Mouse (Mus musculus): ENCODE measurements around the gene Cdca4. TPM values are rescaled to one million over a fixed set of nuclear protein-coding genes. Genes with fewer than 3 reads are reported as not detected.

Cdca4 gene
- polyA plus RNA-seq, 1 experiment: 10.3 TPM

DNA sequence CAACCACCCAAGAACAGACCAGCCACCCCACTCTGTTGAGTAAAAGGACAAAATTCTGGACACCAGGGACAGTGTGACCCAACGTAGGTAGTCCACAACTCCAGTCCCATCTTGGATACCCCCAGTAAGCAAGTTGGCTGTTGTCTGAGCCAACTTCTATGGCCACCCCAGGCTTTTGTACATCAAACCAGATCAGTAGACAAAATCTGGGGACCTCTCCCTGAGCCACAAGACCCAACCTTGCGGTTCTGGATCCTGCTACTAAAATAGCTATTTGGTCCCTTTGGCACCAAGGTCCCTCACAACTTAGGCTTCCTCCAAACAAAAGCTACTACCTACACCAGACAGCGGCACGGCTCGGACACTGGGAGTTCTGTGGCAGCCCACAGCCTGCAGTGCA lies 34.2 kb downstream of the Cdca4 start:
- H3K4me3 ChIP-seq (ENCODE audit: insufficient read depth, low read depth, low read length): no peak overlapping the region
- DNase-seq: no peak

GRCm38 (mm10) chr12:112794356-112794816 lies 34.8 kb downstream of the Cdca4 start:
- no peak overlapping the region for H3K4me3 ChIP-seq (ENCODE audit: insufficient read depth, low read depth, low read length)

More for the DNA sequence above, 34.2 kb downstream of the Cdca4 start:
- Histone ChIP-seq H3K36me3 (ENCODE audit: control insufficient read depth, insufficient read depth, low read length) (no peaks in the 10 kb centered on the region), H3K27me3 (replicated peaks; ENCODE audit: control insufficient read depth, insufficient read depth, low read length) (no peaks in the 10 kb centered on the region), H3K27ac (ENCODE audit: insufficient read depth, low read depth, low read length) (no peak overlapping the region), H3K4me1 (ENCODE audit: control insufficient read depth, insufficient read depth, low read length) (0 out of 2 replicates have a peak, but pooled peaks cover 3% of the 10 kb centered on the region)
- TF ChIP-seq CTCF (conservative IDR thresholded peaks at IDR 0.05; ENCODE audit: insufficient read depth, insufficient read length, low read depth, low read length) (no peak), POLR2A (IDR thresholded peaks at IDR 0.05; ENCODE audit: low read depth, low read length) (no peak)
- 90% methylated on average over 5 of the region's 5 CpGs for WGBS

DNA sequence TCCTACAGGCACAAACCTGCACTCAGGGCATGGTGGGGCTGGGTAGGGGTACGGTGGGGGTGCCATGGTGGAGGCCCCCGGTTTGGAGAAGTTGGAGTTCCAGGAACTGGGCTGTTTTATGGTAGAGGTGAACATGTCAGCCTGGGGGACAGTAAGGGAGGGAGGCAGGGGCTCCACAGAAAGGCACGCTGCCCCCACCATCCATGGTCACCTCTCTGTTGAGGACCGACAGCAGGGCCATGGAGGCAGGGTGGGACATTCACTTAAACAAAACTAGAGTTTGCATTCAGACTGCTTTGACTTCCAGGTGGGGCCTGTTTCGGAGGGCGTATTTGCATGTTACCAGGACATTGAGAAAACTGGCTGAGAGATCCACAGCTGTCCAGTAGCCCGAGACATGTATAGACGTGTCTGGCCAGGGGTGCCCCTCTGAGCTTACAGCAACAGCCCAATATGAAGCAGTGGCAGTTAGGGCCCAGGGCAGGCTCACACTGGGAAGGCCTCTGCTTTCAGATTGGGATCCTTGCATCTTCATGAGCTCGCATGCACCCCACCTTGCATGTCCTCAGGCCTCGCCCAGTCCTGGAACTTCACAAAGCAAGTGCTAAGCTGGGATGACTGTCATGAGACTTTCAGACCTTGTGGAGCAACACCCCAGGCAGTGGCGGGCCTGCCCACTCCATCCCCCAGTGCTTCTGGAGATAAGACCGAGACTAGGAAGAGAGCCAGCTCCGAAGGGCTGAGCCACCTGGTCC lies 35.4 kb downstream of the Cdca4 start:
- Histone ChIP-seq H3K36me3 (ENCODE audit: control insufficient read depth, insufficient read depth, low read length) (no peaks in the 10 kb centered on the region), H3K27ac (ENCODE audit: insufficient read depth, low read depth, low read length) (no peak overlapping the region), H3K4me3 (ENCODE audit: insufficient read depth, low read depth, low read length) (no peak overlapping the region), H3K27me3 (replicated peaks; ENCODE audit: control insufficient read depth, insufficient read depth, low read length) (no peaks in the 10 kb centered on the region), H3K4me1 (ENCODE audit: control insufficient read depth, insufficient read depth, low read length) (0 out of 2 replicates have a peak, but pooled peaks cover 3% of the 10 kb centered on the region)
- no peak for DNase-seq
- 81% methylated on average over 13 of the region's 13 CpGs for WGBS
- TF ChIP-seq POLR2A (IDR thresholded peaks at IDR 0.05; ENCODE audit: low read depth, low read length): no peak
- TF ChIP-seq CTCF (conservative IDR thresholded peaks at IDR 0.05; ENCODE audit: insufficient read depth, insufficient read length, low read depth, low read length): no peak

More at GRCm38 (mm10) chr12:112794356-112794816, 34.8 kb downstream of the Cdca4 start:
- 0 out of 2 replicates have a peak, but pooled peaks cover 3% of the 10 kb centered on the region for H3K4me1 ChIP-seq (ENCODE audit: control insufficient read depth, insufficient read depth, low read length)
- TF ChIP-seq POLR2A (IDR thresholded peaks at IDR 0.05; ENCODE audit: low read depth, low read length): no peak
- TF ChIP-seq CTCF (conservative IDR thresholded peaks at IDR 0.05; ENCODE audit: insufficient read depth, insufficient read length, low read depth, low read length): no peak
- no peaks in the 10 kb centered on the region for H3K27me3 ChIP-seq (replicated peaks; ENCODE audit: control insufficient read depth, insufficient read depth, low read length)
- H3K36me3 ChIP-seq (ENCODE audit: control insufficient read depth, insufficient read depth, low read length): no peaks in the 10 kb centered on the region
- DNase-seq: no peak
- 31% methylated on average over 7 of the region's 7 CpGs for WGBS
- H3K27ac ChIP-seq (ENCODE audit: insufficient read depth, low read depth, low read length): no peak overlapping the region

DNA sequence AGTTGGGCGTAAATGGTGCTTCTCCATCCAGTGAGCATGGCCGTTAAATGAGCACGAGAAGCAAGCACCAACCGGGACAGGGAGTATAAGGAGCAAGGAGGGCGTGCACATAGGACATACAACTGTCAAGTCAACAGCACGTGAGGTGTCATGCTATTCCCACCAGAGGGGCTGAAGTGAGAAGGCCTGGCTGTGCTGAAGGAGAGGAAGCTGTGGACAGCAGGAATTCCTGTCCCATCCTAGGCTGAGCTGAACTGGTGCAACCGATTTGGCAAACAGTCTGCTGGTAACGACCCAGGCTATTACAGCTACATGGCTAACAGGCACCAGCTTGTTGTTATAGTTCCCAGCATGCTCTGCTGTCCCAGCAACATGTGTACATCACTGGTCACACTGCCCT lies 38.2 kb downstream of the Cdca4 start:
- Histone ChIP-seq H3K27me3 (replicated peaks; ENCODE audit: control insufficient read depth, insufficient read depth, low read length) (no peaks in the 10 kb centered on the region), H3K4me3 (ENCODE audit: insufficient read depth, low read depth, low read length) (no peak overlapping the region), H3K36me3 (ENCODE audit: control insufficient read depth, insufficient read depth, low read length) (no peaks in the 10 kb centered on the region), H3K27ac (ENCODE audit: insufficient read depth, low read depth, low read length) (no peak overlapping the region), H3K4me1 (ENCODE audit: control insufficient read depth, insufficient read depth, low read length) (no peaks in the 10 kb centered on the region)
- TF ChIP-seq CTCF (conservative IDR thresholded peaks at IDR 0.05; ENCODE audit: insufficient read depth, insufficient read length, low read depth, low read length) (no peak), POLR2A (IDR thresholded peaks at IDR 0.05; ENCODE audit: low read depth, low read length) (no peak)
- peak; percentile 29 for DNase-seq
- WGBS: 42% methylated on average over 8 of the region's 8 CpGs

GRCm38 (mm10) chr12:112774481-112774880 lies 54.7 kb downstream of the Cdca4 start:
- 91% methylated on average over 10 of the region's 10 CpGs for WGBS
- Histone ChIP-seq H3K4me1 (ENCODE audit: control insufficient read depth, insufficient read depth, low read length) (no peaks in the 10 kb centered on the region), H3K4me3 (ENCODE audit: insufficient read depth, low read depth, low read length) (no peak overlapping the region), H3K27me3 (replicated peaks; ENCODE audit: control insufficient read depth, insufficient read depth, low read length) (no peaks in the 10 kb centered on the region), H3K27ac (ENCODE audit: insufficient read depth, low read depth, low read length) (no peak overlapping the region), H3K36me3 (ENCODE audit: control insufficient read depth, insufficient read depth, low read length) (no peaks in the 10 kb centered on the region)
- no peak for DNase-seq
- TF ChIP-seq CTCF (conservative IDR thresholded peaks at IDR 0.05; ENCODE audit: insufficient read depth, insufficient read length, low read depth, low read length) (no peak), POLR2A (IDR thresholded peaks at IDR 0.05; ENCODE audit: low read depth, low read length) (no peak)

DNA sequence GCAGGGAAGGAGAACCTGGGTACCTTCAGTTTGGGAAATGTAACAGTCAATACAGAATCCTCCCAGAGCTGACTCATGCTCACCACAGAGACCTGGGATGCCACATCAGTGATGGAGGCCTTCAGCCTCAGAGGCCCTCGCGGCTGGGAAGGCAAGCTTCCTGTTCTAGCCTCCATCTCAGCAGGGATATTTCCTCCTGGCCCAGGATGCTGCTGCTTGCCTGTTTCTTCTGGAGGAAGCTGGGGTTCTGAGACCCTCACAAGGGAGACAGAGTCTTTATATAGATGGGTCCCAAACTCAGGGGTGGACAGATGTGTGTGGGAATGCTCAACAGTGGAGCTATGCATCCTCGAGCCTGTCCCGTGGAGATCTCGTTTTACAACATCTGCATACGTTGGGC lies 55.2 kb downstream of the Cdca4 start:
- DNase-seq: no peak
- Histone ChIP-seq H3K36me3 (ENCODE audit: control insufficient read depth, insufficient read depth, low read length) (no peaks in the 10 kb centered on the region), H3K4me3 (ENCODE audit: insufficient read depth, low read depth, low read length) (no peak overlapping the region), H3K27me3 (replicated peaks; ENCODE audit: control insufficient read depth, insufficient read depth, low read length) (no peaks in the 10 kb centered on the region), H3K4me1 (ENCODE audit: control insufficient read depth, insufficient read depth, low read length) (no peaks in the 10 kb centered on the region), H3K27ac (ENCODE audit: insufficient read depth, low read depth, low read length) (no peak overlapping the region)
- WGBS: 79% methylated on average over 6 of the region's 6 CpGs
- TF ChIP-seq POLR2A (IDR thresholded peaks at IDR 0.05; ENCODE audit: low read depth, low read length) (no peak), CTCF (conservative IDR thresholded peaks at IDR 0.05; ENCODE audit: insufficient read depth, insufficient read length, low read depth, low read length) (no peak)

DNA sequence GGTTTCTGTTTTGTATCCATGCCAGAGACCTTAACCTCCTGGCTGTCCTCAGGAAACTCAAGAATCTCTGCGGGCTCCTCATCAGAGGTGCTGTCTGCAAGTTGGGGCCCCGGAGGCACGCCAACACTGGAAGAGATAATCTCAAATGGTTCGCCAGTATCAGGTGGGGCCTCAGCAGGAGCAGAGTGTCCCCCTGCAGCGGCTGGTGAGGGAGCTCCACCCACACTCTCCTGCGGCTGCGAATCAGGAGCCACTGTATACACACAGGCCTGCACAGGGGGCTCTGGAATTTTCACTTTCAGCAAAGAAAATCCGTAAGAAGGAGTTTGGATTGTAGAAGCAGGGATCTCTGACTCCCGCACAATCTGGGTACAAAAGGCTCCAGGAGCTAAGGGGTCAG lies 55.9 kb downstream of the Cdca4 start:
- H3K4me1 ChIP-seq (ENCODE audit: control insufficient read depth, insufficient read depth, low read length): no peaks in the 10 kb centered on the region
- TF ChIP-seq POLR2A (IDR thresholded peaks at IDR 0.05; ENCODE audit: low read depth, low read length): no peak
- TF ChIP-seq CTCF (conservative IDR thresholded peaks at IDR 0.05; ENCODE audit: insufficient read depth, insufficient read length, low read depth, low read length): no peak
- DNase-seq: no peak
- H3K27me3 ChIP-seq (replicated peaks; ENCODE audit: control insufficient read depth, insufficient read depth, low read length): no peaks in the 10 kb centered on the region
- no peaks in the 10 kb centered on the region for H3K36me3 ChIP-seq (ENCODE audit: control insufficient read depth, insufficient read depth, low read length)
- no peak overlapping the region for H3K27ac ChIP-seq (ENCODE audit: insufficient read depth, low read depth, low read length)
- no peak overlapping the region for H3K4me3 ChIP-seq (ENCODE audit: insufficient read depth, low read depth, low read length)
- WGBS: 59% methylated on average over 9 of the region's 9 CpGs
